Mouse (Mus musculus) olfactory bulb, adult 2 months (tissue): Measurements from ENCODE around the gene Catsper3. TPM values are rescaled to one million over a fixed set of nuclear protein-coding genes. Genes with fewer than 3 reads are reported as not detected.

ENCODE experiments used
- H3K27ac ChIP-seq: fragments of 200-500 bp; 2 replicates; pipeline ENCODE4 v1.5.1; 2012; ENCODE audit warnings: low read depth, low read length; ENCODE audit not compliant: insufficient read depth
- H3K4me1 ChIP-seq: fragments of 200-500 bp; 2 replicates; pipeline ENCODE4 v1.6.1; 2012; ENCODE audit warnings: low read length; ENCODE audit not compliant: control insufficient read depth, insufficient read depth
- H3K4me3 ChIP-seq: fragments of 200-500 bp; 2 replicates; pipeline ENCODE4 v1.5.1; 2012; ENCODE audit warnings: mild to moderate bottlenecking, low read depth, low read length, moderate library complexity; ENCODE audit not compliant: insufficient read depth
- CTCF ChIP-seq: fragments of 200-500 bp; IDR thresholded peaks from 2 replicates; pipeline ENCODE4 v1.5.1; 2012; ENCODE audit warnings: low read depth, mild to moderate bottlenecking, low read length, moderate library complexity; ENCODE audit not compliant: insufficient read depth
- POLR2A ChIP-seq: fragments of 200-500 bp; IDR thresholded peaks from 2 replicates; pipeline ENCODE4 v1.6.1; 2012; ENCODE audit warnings: mild to moderate bottlenecking, low read depth, low read length, moderate library complexity; ENCODE audit not compliant: insufficient read depth
- WGBS: fragments of 180-500 bp; shearing (Covaris S2); methylation state at CpG from one replicate; pipeline ENCODE4 v1.1.7; 2018; 5-methylcytosine and 5-hydroxymethylcytosine counted together
- polyA plus RNA-seq: library from polyadenylated mRNA; stranded (reverse); fragments of >200 nt; gene quantifications from 2 replicates; pipeline ENCODE4 v1.2.4, GENCODE M21; 2012; ENCODE audit warnings: low replicate concordance; ENCODE audit not compliant: missing spikeins, insufficient read depth, insufficient read length

The Catsper3 gene
- polyA plus RNA-seq, 1 experiment: not detected

- 4% methylated on average over 32 of the region's 32 CpGs for WGBS
- no peaks in the 10 kb centered on the region for H3K4me1 ChIP-seq
- no peak for TF ChIP-seq CTCF
- TF ChIP-seq POLR2A: no peak
- H3K27ac ChIP-seq: no peak overlapping the region
- H3K4me3 ChIP-seq: no peak overlapping the region
Measured at GRCm38 (mm10) chr13:55836786-55837780, 52.7 kb downstream of the Catsper3 start.

DNA sequence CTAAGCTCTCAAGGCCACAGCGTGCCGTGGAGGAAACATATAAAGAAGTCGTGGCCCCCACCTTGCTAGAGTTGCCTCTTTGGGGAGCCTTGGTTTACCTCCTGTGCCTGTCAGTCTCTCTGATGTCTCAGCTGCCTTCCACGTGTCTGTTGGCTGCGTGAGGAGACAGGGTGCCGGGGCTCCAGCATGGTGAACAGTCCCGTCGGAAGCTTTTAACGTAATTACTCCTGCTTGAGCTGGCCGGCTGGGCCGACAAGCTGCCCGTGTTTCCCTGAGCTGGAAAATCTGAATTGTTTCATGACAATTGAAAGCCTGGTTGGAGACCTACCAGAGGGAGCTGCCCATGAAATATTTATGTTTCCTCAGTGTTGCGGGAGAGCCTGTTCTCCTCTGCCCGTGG lies 55.9 kb downstream of the Catsper3 start:
- WGBS: 32% methylated on average over 14 of the region's 14 CpGs
- TF ChIP-seq CTCF (no peak), POLR2A (no peak)
- no peak overlapping the region for H3K4me3 ChIP-seq

DNA sequence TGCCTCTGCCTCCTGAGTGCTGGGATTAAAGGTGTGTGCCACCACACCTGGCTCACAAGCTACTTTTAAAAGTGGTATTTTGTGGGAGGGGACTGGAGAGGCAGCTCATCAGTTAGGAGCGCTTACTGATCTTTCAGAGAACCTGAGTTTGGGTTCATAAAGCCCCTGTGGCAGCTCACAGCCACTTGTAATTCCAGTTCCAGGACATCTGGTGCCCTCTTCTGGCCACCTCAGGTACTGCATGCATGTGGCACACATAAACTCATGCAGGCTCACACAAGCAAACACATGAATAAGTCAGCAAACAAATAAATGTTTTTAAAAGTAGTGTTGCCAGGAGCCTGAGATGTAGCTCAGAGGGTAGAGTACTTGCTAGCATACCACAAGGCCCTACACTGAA lies 59.3 kb downstream of the Catsper3 start:
- Histone ChIP-seq H3K27ac (no peak overlapping the region), H3K4me3 (no peak overlapping the region), H3K4me1 (no peaks in the 10 kb centered on the region)
- 97% methylated on average over 1 of the region's 1 CpGs for WGBS
- TF ChIP-seq CTCF (no peak), POLR2A (no peak)

More for the DNA sequence above, 55.9 kb downstream of the Catsper3 start:
- no peak overlapping the region for H3K27ac ChIP-seq
- no peaks in the 10 kb centered on the region for H3K4me1 ChIP-seq

DNA sequence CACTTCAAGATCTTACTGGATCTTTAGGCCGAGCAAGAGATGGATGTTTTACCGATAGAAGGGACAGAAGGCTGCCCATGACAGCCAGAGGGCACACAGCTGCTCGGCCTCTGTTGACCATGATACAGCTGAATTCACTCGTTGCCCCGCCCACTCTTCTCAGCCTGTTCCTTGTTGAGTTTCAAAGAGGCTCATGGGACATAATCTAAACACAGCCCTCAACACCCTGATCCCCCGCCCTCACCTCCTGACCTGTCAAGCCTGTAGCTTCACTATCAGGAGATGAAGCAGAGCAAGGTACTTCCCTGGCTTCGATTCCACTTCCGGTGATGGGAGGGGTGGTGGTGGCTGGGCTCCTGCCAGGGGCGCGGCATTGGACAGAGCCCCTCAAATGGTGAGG lies 63.4 kb downstream of the Catsper3 start:
- WGBS: 82% methylated on average over 10 of the region's 10 CpGs
- Histone ChIP-seq H3K27ac (no peak overlapping the region), H3K4me3 (no peak overlapping the region), H3K4me1 (no peaks in the 10 kb centered on the region)
- no peak for TF ChIP-seq CTCF
- TF ChIP-seq POLR2A: no peak

- Histone ChIP-seq H3K4me1 (no peaks in the 10 kb centered on the region), H3K4me3 (no peak overlapping the region), H3K27ac (no peak overlapping the region)
- 88% methylated on average over 13 of the region's 13 CpGs for WGBS
- TF ChIP-seq CTCF (no peak), POLR2A (no peak)
Measured at GRCm38 (mm10) chr13:55848604-55849190, 64.3 kb downstream of the Catsper3 start.

- WGBS: 86% methylated on average over 5 of the region's 5 CpGs
Measured at GRCm38 (mm10) chr13:55850726-55851125, 66.4 kb downstream of the Catsper3 start.

DNA sequence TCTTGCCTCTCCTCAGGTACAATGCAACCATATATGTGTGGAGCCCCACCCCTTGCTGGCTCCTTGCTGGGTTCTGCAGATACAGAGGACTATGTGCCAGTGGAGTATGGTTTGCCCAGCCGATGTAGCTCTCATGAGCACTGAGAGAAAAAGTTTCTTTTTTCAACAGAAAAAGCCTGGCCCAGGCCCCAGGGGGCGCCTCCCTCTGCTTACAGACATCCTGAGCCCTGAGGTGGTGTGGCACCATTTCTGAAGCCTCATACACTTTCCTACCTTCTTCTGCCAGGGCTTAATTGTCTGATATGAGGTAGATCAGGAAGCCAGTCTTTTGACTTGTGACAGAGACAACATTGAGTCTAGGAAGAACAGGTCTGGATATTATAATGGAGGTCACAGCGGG lies 67.8 kb downstream of the Catsper3 start:
- Histone ChIP-seq H3K4me1 (peaks cover 6% of the 10 kb centered on the region), H3K27ac (no peak overlapping the region), H3K4me3 (no peak overlapping the region)
- TF ChIP-seq CTCF (no peak), POLR2A (no peak)
- 84% methylated on average over 3 of the region's 3 CpGs for WGBS

More at GRCm38 (mm10) chr13:55850726-55851125, 66.4 kb downstream of the Catsper3 start:
- TF ChIP-seq CTCF: no peak
- TF ChIP-seq POLR2A: no peak
- no peak overlapping the region for H3K27ac ChIP-seq
- H3K4me3 ChIP-seq: no peak overlapping the region
- no peaks in the 10 kb centered on the region for H3K4me1 ChIP-seq

GRCm38 (mm10) chr13:55855793-55856192 lies 71.4 kb downstream of the Catsper3 start:
- Histone ChIP-seq H3K27ac (no peak overlapping the region), H3K4me3 (no peak overlapping the region), H3K4me1 (peaks cover 15% of the 10 kb centered on the region)
- TF ChIP-seq CTCF (no peak), POLR2A (no peak)
- WGBS: 68% methylated on average over 7 of the region's 7 CpGs

DNA sequence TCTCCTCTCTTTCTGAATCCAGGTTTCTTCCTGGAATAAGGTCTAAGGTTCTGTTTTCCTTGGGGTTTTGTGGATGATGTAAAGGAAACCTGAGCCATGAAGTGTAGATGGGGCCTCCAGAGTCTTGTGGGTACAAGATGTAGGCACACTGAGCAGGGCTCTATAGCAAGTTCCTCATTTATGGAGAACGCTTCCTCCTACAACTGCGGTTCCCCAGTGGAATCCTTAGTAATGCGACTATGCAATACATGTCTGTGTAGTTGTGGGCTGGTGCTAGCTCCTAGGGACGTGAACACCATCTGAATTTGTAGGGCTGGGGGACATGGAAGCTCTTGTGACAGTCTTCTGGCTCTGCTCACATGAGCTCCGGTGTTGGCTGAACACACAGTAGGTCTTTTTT lies 74.1 kb downstream of the Catsper3 start:
- Histone ChIP-seq H3K4me1 (peaks cover 15% of the 10 kb centered on the region), H3K4me3 (no peak overlapping the region), H3K27ac (no peak overlapping the region)
- no peak for TF ChIP-seq POLR2A
- WGBS: 93% methylated on average over 5 of the region's 5 CpGs

Other genes starting within 250 kb of the Catsper3 start
- not detected in 2 replicates for gene Ddx41, start 247.9 kb upstream of the Catsper3 start, polyA plus RNA-seq
- 63.4 TPM in 1 of 2 replicates, not detected in the other for gene Fam193b, start 213.4 kb upstream of the Catsper3 start, polyA plus RNA-seq
- not detected in 2 replicates for gene Tmed9, start 210.8 kb upstream of the Catsper3 start, polyA plus RNA-seq
- gene B4galt7, start 184.7 kb upstream of the Catsper3 start, polyA plus RNA-seq: not detected in 2 replicates
- not detected in 2 replicates for gene Caml, start 161.6 kb upstream of the Catsper3 start, polyA plus RNA-seq
- 79.2 and 81.5 TPM in 2 replicates for gene Ddx46, start 149.5 kb upstream of the Catsper3 start, polyA plus RNA-seq
- gene B230219D22Rik, start 91.4 kb upstream of the Catsper3 start, polyA plus RNA-seq: 98.5 TPM in 1 of 2 replicates, not detected in the other
- 351 TPM in 1 of 2 replicates, not detected in the other for gene Txndc15, start 69.9 kb upstream of the Catsper3 start, polyA plus RNA-seq
- not detected in 2 replicates for gene Pcbd2, start 57.2 kb upstream of the Catsper3 start, polyA plus RNA-seq
- not detected in 2 replicates for gene Pitx1, start 51.6 kb downstream of the Catsper3 start, polyA plus RNA-seq